Mouse (Mus musculus): ENCODE results near the gene A230050P20Rik.
"Not testable (repeated sequence)": the region's sequence is repeated elsewhere in the genome, so short reads cannot be mapped to it uniquely, and the experiment has no call there.

The A230050P20Rik gene

DNA sequence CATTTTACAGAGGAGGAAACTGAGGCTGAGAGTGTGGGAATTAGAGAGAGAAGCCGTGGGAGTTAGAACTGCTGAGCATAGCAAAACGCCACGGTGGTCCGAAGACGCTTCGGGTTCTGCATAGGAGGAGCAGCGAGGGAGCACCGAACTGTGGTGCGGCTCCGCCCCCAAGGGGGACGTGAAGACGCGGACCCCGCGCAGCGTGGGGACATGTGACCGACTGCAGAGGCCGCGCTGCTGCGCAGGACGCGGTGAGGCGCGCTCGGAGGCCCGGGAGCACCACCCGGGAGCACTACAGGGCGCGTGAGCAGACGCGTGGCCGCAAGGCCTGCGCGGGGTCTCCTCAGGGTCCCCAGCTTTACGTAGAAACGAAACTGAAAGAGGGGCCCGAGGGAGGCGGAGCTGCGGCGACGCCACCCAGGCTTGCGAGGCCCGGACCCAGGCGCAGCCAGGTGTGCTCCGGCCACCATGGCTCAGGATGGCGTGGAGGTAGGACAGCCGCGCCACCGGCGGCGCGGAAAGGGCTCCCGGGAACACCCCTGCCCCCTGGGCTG, at the start of gene A230050P20Rik:
Gene A230050P20Rik (plus strand): TSS at position 195 of the 554 bp plus-strand sequence.
- CTCF ChIA-PET = no interaction called here

DNA sequence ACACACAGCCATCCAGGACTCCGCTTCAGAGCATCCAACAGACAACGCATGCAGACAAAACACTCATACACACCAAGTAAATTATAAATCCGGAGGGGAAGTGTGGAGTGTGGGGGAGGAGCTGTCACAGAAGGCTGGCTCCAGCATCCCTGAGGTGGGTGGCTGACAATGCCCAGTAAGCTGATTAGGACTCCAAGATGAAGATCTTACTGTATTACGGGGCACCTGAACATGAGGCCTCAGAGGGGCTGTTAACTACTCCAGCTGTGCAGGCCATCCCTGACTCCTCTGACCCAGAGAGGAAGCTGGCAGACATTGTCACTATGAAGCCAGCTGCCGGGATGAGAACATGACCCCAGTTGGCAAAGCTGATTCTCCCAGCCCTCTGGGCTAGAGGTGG, 48.4 kb upstream of the A230050P20Rik start:
- CTCF ChIA-PET = no interaction called here

DNA sequence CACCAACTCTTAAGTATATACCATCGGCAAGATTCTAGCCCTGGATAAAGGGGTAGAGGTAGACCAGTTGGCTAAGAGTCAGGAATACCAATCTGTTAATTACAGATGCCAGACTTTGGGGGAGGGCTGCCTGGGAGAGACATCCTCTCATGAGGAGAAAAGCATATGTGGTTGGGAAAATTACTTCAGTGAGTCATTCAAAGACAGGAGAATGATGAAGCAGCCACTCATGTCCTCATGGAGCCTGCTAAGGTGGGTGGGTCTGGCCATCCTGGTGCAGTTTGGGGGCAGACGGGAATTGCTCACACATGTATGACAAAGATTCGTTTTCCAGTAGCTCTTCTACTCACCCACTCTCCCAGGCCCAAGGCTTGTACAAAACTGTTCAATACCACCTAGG, 45.6 kb upstream of the A230050P20Rik start:
- CTCF ChIA-PET = no interaction called here

DNA sequence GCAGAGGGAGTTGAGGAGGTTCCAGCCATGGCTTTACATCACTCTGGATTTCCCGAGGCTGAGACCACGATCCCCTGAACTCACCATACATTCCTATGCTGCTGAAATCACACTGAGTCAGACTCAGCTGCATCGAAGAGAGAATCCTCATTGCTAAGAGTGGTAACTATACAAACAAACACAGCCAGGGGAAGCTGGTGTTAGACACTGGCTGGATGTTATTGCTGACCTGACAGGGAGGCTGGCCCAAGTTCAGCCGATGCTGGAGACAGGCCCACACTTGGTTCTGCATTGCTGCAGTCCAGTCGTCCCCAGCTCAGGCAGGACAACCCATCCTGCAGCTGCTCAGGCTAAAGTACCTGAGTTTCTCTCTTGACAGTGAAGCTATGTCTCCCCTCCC, 42.7 kb upstream of the A230050P20Rik start:
- CTCF ChIA-PET = no interaction called here

DNA sequence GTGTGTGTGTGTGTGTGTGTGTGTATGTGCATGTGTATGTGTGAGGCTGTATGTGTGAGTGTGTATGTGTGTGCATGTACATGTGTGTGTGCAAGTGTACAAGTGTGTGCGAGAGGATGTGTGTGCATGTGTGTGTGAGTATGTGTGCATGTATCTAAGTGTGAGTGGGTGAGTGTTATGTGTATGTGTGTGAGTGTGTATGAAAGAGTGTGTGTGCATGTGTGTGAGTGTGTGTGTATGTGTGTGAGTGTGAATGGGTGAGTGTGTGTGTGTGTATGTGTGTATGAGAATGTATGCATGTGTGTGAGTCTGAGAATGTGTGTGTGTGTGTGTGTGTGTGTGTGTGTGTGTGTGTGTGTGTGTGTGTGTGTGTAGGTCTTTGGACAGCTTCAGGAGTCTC, 40.3 kb upstream of the A230050P20Rik start:
- CTCF ChIA-PET = no interaction called here

DNA sequence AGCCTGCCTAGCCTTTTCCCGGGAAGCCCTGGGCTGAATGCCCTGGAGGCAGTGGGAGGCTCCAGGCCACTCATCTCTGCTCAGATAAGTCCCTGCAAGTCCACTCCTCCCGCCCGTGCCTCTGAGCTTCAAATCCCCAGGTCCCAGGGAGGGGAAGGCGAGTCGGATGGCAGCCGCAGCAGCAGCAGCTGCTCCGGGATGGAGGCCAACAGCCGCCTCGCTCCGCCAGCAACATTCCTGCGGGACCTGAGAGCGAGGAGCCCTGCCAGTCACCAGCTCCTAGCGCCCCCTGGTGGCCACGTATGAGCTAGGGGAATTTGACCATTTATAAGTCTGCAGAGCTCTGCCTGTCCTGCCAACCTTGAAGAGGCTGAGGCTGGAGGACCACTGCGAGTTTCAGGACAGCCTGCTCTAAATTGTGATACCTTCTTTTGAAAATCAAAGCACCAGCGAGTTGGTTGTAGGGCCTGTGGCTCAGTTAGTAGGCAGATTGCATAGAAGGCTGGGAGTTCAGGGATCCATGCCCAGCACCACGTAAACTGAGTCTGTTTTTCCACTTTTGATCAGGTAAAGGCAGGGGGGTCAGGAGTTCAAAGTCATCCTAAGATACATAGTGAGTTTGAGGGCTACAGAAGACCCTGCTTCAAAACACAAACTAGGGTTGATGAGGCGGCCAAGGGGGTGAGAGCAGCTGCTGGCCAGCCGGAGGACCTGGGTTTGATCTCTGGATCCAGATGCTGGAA, 37.4 kb upstream of the A230050P20Rik start:
- CTCF ChIA-PET = interaction anchor here (0.6 kb wide), 2 partner anchors 92 to 168 kb away, joined by 3 to 9 read pairs; no protein-coding TSS in a partner anchor

DNA sequence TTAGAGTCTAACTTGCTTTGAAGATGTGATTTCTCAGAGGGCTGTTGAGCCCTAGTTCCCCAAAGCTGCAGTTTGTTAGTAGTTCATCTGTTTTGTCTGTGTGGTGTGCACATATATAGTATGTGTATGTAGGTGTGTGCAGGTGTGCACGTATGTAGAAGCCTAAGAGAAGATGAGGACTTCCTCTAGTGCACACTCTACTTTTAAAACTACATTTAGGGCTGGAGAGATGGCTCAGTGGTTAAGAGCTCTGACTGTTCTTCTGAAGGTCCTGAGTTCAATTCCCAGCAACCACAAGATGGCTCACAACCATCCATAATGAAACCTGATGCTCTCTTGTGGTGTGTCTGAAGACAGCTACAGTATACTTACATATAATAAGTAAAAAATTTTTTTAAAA, 33.6 kb upstream of the A230050P20Rik start:
- CTCF ChIA-PET = no interaction called here

DNA sequence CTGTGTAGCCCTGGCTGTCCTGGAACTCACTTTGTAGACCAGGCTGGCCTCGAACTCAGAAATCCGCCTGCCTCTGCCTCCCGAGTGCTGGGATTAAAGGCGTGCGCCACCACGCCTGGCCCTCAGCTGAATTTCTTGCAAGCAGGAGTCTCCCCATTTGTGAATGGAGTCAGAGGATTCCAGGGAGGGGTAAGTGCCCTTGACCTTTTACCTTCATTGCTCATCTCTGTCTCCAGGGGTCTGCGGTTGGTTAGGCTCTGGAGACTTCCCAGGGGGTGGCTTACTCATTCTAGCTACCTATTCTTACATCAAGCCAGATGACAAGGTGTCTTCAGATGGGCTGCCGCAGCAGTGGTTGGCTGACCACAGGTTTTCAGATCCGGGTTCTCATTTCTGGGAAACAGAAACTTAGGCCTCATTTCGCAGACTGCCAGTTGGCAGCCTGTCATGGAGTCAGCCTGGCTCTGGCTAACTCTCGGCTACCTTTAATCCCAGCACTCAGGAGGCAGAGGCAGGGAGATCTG, 32.9 kb upstream of the A230050P20Rik start:
- CTCF ChIA-PET = not testable (repeated sequence)

DNA sequence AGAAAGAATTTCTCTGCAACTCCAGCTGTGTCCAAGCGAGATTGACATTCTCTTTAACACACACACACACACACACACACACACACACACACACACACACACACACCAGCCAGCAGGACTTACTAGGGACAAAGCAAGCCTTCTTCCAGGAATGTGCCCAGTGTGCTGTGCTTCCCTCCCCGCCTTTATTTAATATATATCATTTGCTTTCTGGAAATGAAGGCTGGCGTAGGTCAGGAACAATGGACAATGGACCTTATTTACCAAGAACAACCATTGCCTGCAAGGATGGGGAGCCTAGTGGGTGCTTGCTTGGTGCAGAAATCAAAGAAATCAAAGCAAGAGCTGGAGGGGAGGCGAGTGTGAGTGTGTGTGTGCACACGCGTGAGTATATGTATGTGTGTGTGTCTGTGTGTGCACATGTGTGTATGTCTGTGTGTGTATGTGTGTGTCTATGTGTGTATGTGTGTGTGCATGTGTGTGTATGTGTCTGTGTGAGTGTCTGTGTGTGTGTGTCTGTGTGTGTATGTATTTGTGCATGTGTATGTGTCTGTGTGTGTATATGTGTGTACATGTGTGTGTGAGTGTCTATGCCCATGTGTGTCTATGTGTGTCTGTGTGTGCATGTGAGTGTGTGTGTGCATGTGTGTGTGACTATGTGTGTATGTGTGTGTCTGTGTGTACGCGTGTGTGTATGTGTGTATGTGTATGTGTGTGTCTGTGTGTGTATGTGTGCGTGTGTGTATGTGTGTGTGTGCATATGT, 31.1 kb upstream of the A230050P20Rik start:
- CTCF ChIA-PET = no interaction called here

DNA sequence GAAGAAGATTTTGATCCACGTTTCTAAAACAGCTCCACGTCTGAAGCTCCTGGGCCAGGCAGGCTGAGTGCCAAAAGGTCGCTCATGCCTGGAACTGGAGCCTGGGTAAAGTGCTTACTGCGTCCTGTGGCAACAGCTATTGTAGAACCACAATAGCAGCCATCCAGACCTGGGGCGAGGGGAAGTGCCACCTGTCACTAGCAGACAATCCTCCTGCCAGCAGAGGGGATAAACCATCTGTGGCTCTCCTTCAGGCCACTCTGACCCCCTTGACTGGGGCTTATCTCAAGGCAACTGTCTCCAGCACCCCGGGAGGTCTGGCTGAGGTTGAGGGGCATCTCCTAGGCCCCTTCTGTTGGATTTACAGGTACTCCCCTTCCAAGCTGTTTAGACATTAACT, 29.5 kb upstream of the A230050P20Rik start:
- CTCF ChIA-PET = no interaction called here

DNA sequence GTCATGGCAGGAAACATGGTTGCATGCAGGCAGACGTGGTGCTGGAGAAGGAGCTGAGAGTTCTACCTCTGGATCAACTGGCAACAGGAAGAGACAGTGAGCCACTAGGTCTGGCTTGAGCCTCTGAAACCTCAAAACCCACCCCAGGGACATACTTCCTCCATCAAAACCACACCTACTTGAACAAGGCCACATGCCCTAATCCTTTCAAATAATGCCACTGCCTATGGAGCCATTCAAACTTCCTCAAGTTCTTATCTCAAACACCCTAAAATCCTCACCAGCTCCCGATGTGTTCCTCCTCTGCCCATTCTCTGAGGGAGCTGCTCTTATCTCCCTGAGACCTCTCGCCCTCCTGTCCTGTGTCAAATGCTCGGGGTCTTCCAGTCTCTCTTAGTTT, 26.2 kb upstream of the A230050P20Rik start:
- CTCF ChIA-PET = no interaction called here

DNA sequence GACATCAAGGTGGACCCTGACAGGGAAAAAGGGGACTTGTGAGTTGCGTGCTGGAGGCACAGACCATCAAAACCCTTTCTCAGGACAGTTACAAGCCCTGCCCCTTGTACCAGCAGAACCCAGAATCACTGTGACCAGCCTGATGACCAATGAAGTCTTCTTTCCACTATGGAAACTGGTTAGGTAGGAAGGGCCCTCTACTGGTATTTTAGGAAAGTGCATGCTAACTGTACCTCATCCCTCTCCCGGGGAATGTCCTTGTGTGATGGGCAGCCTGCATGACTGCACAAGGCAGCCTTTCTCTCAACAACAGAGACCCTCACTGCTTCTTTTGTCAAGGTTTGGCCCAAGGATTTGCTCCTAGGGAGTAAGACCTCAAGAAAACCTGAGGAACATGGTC, 25.8 kb upstream of the A230050P20Rik start:
- CTCF ChIA-PET = no interaction called here

DNA sequence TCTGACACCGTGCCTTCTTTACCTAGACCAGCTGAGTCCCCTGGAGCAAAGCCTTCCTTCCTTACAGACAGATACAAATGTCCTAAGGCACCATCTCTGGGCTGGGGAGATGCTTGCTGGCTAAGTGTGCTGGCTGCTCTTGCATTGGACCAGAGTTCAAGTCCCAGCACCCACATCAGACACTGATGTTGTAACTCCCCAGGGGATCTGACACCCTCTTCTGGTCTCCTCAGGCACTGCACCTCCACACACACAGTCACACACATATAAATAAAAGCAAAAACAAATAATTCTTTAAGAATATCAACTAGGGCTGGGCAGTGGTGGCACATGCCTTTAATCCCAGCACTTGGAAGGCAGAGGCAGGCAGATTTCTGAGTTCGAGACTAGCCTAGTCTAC, 18.3 kb upstream of the A230050P20Rik start:
- CTCF ChIA-PET = no interaction called here

DNA sequence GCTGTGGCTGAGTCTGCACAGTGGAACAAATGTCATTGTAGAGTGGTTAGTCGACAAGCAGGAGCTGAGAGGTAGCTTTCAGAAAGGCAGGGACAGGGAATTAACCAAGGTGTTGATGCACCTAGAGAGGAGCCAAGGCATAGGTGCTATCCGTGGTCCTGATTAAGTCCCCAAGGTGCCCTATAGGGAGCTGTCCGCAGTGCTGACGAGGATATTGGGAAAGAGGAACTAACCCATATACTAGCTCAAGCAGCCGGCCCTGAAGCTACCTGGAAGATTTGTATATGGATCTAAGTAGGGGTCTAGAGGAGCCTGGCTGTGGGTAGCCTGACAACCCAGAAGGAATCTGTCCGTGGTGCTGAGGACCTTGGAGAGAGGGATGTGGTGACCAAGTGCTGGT, 11.3 kb upstream of the A230050P20Rik start:
- CTCF ChIA-PET = no interaction called here

DNA sequence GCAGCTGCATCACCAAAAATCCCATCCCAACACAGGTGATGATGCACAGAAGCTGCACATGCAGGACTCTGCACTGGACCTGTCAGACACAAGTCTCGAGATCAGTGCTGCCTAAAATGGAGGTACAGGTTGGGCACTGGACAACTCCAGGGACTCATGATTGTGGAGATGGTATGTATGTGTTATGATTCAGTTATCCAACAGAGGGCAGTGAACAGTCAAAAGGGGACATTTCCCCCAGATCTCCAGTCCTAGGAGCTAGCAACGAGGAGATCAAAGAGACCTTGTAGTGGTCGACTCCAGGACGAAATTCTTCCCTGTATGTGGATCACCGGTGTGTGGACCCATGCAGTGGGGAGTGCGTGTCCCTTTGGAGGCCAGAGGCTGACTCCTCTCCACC, 8.5 kb upstream of the A230050P20Rik start:
- CTCF ChIA-PET = no interaction called here

DNA sequence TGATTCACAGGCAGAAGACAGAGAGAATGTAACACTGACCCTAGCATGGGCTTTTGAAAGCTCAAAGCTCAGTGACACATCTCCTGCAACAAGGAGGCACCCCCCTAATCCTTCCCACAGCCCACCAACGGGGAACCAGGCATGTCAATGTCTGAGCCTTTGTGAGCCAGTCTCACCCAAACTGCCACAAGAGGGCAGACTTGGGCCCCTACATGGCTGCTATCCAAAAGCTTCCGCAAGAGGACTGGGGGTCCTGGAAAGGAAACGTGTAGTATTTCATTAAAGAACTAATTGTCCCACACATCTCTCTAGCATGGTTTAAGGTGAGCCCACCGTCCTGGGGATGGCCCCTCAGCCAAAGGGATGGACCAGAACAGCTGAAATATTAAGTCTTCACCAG, 6.6 kb upstream of the A230050P20Rik start:
- CTCF ChIA-PET = no interaction called here

DNA sequence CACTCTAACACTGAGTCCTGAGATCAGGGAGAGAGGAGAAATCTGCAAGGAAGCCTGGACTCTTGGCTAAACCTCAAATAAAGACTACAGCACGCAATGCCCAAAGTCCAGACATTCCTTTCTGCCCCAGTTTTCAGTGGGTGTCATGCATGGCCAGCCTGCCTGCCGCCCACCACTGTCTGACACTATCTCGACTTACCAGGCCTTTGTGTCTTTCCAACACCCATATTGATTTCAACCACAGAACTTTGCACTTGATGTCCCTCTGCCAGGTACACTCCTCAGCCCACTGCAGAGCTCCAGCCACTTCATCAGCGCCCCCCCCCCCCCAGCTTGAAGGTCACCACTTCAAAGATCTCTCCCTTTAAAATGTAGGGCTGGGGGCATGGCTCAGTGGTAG, 6.2 kb upstream of the A230050P20Rik start:
- CTCF ChIA-PET = no interaction called here

DNA sequence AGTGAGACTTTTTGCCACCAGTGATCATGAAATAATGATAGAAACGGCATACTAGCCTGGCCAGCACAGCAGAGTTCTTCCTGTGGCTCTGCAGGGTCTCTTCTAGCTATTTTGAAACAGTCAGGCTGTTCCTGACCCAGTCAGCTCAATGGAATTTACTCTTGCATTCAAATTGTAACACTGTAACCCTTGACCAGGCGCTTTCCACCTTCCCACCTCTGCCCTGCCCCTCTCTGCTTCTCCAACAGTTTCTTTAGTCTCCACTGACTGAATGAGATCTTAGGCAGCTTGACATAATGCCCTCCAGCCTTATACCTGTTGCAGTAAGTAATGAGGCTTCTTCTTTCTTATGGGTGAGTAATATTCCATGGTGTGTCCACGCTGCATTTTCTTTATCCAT, 1.6 kb upstream of the A230050P20Rik start:
- CTCF ChIA-PET = no interaction called here

DNA sequence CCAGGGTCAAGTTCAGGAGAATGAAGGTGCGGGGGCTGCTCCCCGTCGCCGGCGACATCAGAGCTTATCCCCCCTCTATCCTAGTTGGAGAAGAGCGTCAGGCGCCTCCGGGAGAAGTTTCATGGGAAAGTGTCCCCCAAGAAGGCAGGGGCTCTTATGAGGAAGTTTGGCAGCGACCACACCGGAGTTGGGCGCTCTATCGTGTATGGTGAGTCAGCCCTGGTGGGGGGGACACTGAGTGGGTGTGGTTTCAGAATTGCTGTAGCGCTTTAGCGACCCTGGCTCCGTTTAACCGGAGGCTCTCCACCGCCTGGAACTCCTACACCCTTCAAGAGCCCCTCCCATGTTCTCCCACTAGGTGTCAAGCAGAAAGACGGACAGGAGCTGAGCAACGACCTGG, 804 bp downstream of the A230050P20Rik start:
- CTCF ChIA-PET = no interaction called here

DNA sequence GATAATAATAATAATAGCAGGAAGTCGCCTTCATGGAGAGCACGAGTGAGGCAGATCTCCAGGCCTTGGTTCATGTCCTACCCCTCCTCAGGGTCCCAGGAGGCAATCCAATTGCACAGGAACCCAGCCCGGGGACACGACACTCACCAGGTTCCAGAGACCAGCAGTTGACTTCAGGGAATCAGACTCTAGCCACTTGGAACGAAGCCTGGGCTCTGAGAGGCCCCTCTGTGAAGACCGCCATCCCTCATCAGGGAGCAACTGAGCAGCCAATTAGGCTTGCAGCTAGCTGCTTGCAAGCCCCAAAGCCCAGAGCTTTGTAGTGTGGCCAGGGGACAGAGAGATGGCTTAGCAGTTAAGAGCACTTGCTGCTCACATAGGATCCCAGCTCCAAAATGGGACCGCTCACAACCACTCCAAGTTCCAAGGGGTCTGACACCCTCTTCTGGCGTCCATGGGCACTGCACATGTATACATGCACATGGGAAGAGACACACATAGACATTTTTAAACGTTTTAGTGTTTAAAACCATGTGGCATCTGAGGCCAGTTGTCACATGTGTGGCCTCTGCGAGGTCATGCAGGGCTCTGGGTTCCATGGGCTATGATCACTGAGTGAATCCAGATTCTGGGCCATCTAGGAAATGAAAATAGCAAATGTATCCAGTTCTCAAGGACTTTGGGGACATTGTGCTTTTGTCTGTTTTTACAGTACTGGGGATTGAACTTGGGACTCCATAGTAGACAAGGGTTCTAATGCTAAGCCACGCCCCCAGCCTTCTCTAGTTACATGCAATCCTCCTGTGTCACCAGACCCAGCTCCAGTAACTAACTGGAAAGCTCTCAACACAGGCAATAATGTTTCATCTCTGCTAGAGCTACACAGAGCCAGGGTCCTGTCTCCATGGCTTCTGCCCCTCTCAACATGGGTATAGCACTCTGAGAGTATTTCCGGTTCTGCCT, 2.0 kb downstream of the A230050P20Rik start:
- CTCF ChIA-PET = no interaction called here

DNA sequence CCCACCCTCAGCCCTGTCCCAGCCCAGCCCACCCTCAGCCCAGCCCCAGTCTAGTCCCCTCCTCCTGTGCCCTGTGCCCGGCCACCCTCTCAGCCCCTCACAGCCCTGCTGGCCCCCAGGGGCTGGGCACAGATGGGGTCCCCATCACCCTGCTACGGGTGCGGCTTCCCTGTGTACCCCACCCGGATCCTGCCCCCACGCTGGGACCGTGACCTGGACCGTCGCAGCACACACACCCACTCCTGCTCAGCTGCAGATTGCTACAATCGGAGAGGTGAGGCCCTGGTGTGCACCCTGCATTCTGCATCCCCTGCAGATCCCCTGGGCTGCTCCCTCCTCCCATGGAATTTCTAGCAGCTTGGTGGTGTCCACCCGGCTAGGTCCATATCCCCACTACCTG, 4.5 kb downstream of the A230050P20Rik start:
- CTCF ChIA-PET = no interaction called here

DNA sequence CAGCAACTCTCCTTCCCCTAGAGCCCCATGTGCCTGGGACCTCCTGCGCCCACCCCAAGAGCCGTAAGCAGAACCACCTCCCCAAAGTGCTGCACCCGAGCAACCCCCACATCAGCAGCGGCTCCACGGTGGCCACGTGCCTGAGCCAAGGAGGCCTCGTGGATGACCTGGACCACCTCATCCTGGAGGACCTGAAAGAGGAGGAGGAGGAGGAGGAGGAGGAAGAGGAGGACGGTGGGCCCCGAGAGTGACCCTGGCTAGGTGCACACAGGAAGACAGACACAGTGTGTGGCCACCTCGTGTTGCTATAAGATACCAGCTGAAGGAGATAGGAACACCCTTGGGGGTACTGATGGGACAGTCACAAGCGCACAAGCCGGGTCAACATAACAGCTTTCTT, 5.1 kb downstream of the A230050P20Rik start:
- CTCF ChIA-PET = no interaction called here

Measured in spleen, embryonic (tissue).